Mouse (Mus musculus) thymus, adult 2 months (tissue): ENCODE measurements around the gene Plcg2.

Experiments
- CTCF ChIP-seq: fragments of 200-500 bp; IDR thresholded peaks from 2 replicates; pipeline ENCODE4 v1.5.1; 2012; ENCODE audit warnings: mild to moderate bottlenecking, control low read depth, low read length, moderate library complexity, borderline replicate concordance; ENCODE audit not compliant: control insufficient read depth, poor library complexity, insufficient read depth; ENCODE audit errors: extremely low read depth
- POLR2A ChIP-seq: fragments of 200-500 bp; IDR thresholded peaks from 2 replicates; pipeline ENCODE4 v1.6.1; 2012; ENCODE audit warnings: mild to moderate bottlenecking, low read length, control low read depth, moderate library complexity; ENCODE audit not compliant: control insufficient read depth, poor library complexity, insufficient read depth; ENCODE audit errors: extremely low read depth

DNA sequence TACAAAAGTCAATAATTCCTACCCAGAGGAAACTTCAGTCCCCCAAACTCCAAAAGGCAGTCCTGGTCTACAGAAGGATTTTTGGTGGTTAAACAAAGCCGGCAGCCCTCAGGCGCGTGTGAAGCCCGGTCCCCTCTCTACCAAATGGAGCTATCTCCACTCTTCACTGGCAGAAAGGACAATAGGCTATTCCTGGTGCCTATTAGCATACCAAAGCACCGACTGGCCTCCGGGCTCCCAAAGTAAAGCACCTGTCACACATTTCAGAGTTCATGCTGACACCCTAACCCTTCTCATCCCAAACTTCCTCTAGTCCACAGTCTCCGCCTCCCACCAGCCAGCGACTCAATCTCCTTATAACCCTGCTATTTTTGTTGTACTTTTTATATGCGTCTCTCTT is 4.5 kb upstream of the Plcg2 start:
- TF ChIP-seq POLR2A (no peak), CTCF (no peak)
